Mouse (Mus musculus) subcutaneous adipose tissue, adult 2 months (tissue): ENCODE measurements around the gene Gm42957. TPM values are rescaled to one million over a fixed set of nuclear protein-coding genes. Genes with fewer than 3 reads are reported as not detected.

Experiments used
- polyA plus RNA-seq: library from polyadenylated mRNA; depleted of rRNA; stranded (reverse); fragments of >200 nt; gene quantifications from 2 replicates; pipeline ENCODE4 v1.2.3, GENCODE M21; 2012; ENCODE audit warnings: low replicate concordance; rRNA removed

The Gm42957 gene
- polyA plus RNA-seq = 0.20 and 0.36 TPM in 2 replicates

GRCm38 (mm10) chr3:96634928-96635879, at the start of gene Gm42957, which contains the start of gene Pex11b:
Gene Gm42957 (plus strand): TSS chr3:96635474.
Gene Pex11b (plus strand): TSS chr3:96635376.

GRCm38 (mm10) chr3:96593790-96594560, 41.3 kb upstream of the Gm42957 start, which contains the start of gene Polr3gl:
Gene Polr3gl (minus strand): TSS chr3:96594181.

GRCm38 (mm10) chr3:96596228-96596707, 39.0 kb upstream of the Gm42957 start, which contains the start of gene Ankrd34a:
Gene Ankrd34a (plus strand): TSS chr3:96596636.

DNA sequence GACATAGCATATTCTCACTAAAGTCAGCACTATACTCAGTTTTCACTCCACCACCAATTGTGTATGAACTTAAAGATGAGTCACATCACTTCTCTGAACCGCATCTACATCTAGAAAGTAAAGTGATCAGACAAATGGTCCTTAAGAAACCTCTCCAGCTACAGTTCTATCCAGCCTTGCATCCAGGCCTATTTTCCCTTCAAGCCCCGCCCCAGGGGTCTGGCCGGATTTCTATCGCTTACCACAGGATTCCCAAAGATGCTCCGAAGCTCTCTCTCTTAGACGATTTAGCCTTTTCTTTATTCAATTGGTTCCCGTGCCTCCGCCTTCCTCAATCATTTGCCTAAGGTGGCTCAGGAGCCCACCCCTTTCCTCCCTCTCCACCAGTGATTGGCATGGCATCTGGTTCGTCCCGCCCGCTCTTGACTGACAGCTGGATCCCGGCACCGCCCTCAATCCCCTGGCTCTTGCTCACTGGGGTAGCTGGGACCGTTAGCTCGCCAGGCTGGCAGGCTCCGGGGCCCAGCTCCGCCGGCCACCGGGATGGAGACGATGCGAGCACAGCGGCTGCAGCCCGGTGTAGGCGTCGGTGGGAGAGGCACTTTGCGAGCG, 34.5 kb upstream of the Gm42957 start, which contains the start of gene Lix1l:
Lix1l (plus strand) TSS at position 511 of the 612 bp plus-strand sequence.

DNA sequence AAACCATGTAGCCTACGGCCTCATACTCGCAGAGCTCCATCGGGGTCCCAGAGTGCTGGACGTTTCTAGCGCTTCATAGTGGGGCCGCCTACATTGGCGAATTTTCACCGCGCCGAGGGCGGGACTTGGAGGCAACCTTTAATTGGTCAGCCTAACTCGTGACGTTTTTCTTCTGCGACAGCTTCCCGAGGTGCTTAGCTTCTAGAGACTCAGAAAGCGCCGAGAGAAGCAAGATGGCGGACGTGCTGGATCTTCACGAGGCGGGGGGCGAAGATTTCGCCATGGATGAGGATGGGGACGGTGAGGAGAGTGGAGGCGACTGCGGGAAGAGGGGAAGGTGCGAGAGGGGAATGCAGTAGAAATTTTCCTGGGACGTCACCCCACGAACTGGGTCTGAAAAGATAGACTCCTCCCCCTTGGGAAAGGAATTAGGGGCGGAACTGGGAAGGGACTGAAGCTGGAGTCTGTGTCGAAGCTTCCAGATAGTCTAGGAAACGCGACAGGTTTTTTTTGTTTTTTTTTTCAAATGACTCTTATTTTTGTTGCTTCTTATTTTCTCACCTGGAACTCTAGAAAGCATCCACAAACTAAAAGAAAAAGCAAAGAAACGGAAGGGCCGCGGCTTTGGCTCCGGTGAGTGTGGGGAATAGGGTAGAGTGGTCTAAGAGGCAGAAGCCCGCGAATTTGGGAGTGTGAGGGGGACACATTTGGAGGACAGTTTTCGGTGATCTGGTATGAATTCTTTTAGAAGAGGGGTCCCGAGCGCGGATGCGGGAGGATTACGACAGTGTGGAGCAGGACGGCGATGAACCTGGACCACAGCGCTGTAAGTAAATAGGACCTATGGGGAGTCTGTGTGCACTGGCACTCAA, 5.3 kb upstream of the Gm42957 start, which contains the start of gene Rbm8a:
Rbm8a (plus strand) TSS at position 205 of the 872 bp plus-strand sequence.

GRCm38 (mm10) chr3:96645018-96645649, 9.9 kb downstream of the Gm42957 start, which contains the start of gene Itga10:
Gene Itga10 (plus strand): TSS chr3:96645584.

DNA sequence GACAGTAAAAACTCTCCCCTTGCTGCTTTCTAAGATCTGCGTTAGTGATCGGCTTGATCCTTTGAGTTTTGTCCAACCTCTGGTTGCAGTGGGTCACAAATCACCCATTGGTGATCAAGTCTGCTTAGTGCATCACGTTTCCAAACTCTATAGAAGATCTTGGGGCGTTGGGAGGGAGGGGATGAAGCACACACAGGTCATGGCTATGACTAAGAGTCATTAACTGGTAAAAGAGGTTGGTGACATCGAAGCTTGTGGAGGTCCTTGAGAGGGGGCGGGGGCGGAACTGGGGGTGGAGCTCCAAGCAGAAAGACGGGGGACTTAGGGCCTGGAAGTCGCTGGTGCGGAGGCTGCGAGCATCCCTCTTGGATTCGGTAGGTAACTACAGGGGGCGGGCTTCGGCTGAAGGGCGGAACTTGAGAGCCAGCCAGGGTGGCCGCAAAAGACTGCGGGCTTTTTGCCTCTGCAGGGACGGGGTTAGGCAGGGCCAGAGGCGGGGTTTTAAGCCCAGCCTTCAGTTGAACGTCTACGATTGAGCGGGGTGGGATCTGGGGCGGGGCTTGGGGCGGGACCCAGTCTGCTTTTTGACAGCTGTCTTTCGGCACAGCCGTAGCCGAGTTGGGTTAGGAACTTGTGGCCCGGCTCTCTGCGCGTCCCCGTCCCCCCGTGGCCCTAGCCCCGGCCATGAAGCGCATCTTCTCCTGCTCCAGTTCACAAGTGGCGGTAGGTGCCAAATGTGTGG, 34.6 kb downstream of the Gm42957 start, which contains the start of gene Ankrd35:
Ankrd35 (plus strand) TSS at position 405 of the 742 bp plus-strand sequence.

GRCm38 (mm10) chr3:96696198-96696765, 61.0 kb downstream of the Gm42957 start, which contains the start of gene Pias3:
Gene Pias3 (plus strand): TSS chr3:96696384.

Other genes with a start within 250 kb of the Gm42957 start
- not detected in 2 replicates for gene BC107364, start 183.2 kb upstream of the Gm42957 start, polyA plus RNA-seq
- 1.1 and 2.2 TPM in 2 replicates for gene Hfe2, start 110.3 kb upstream of the Gm42957 start, polyA plus RNA-seq
- gene Txnip, start 77.5 kb upstream of the Gm42957 start, polyA plus RNA-seq = 658 and 2,424 TPM in 2 replicates
- not detected in 2 replicates for gene Gm16253, start 58.5 kb upstream of the Gm42957 start, polyA plus RNA-seq
- 19.1 and 23.0 TPM in 2 replicates for gene Polr3gl, start 41.3 kb upstream of the Gm42957 start, polyA plus RNA-seq
- gene Ankrd34a, start 38.8 kb upstream of the Gm42957 start, polyA plus RNA-seq = 0.47 and 3.2 TPM in 2 replicates
- gene Lix1l, start 34.3 kb upstream of the Gm42957 start, polyA plus RNA-seq = 32.1 and 54.9 TPM in 2 replicates
- gene Rbm8a, start 5.5 kb upstream of the Gm42957 start, polyA plus RNA-seq = 6.5 and 11.3 TPM in 2 replicates
- gene Pex11b, start 98 bp upstream of the Gm42957 start, polyA plus RNA-seq = 65.1 and 70.1 TPM in 2 replicates
- 3.0 and 6.4 TPM in 2 replicates for gene Itga10, start 10.1 kb downstream of the Gm42957 start, polyA plus RNA-seq
- 2.7 and 7.8 TPM in 2 replicates for gene Ankrd35, start 34.7 kb downstream of the Gm42957 start, polyA plus RNA-seq
- gene Pias3, start 60.9 kb downstream of the Gm42957 start, polyA plus RNA-seq = 39.3 and 72.2 TPM in 2 replicates
- 2.6 and 4.0 TPM in 2 replicates for gene Nudt17, start 73.1 kb downstream of the Gm42957 start, polyA plus RNA-seq
- gene Polr3c, start 92.2 kb downstream of the Gm42957 start, polyA plus RNA-seq = 30.5 and 35.1 TPM in 2 replicates
- gene Rnf115, start 92.2 kb downstream of the Gm42957 start, polyA plus RNA-seq = 15.7 and 20.7 TPM in 2 replicates
- 0.10 TPM in 1 of 2 replicates, not detected in the other for gene Pdzk1, start 193.8 kb downstream of the Gm42957 start, polyA plus RNA-seq
- 0.20 and 0.89 TPM in 2 replicates for gene Cd160, start 193.9 kb downstream of the Gm42957 start, polyA plus RNA-seq